Mouse (Mus musculus) forebrain, embryonic 11.5 days (tissue): ENCODE measurements at regions not wholly inside any gene's neighbourhood (a gene's known extent, or its start where the extent isn't known, plus 50 kb on each side); places are given as distances from the start of the nearest gene placed in this dataset.

Experiments
- ATAC-seq: fragments of 200-750 bp; cut with Nextera tagmentation; replicated peaks from 2 replicates; pipeline ENCODE4 v1.8.0; 2017; ENCODE audit warnings: moderate TSS enrichment; ENCODE audit not compliant: low FRiP score
- DNase-seq: peaks from one replicate; pipeline ENCODE4 v3.0.0-alpha.2; 2017; ENCODE audit warnings: low spot score
- H3K27ac ChIP-seq: fragments of 300-500 bp; sonication (generic); 2 replicates; pipeline ENCODE4 v1.5.1; 2014; ENCODE audit warnings: low read depth, low read length
- H3K27me3 ChIP-seq: fragments of 300-500 bp; sonication (generic); 2 replicates; pipeline ENCODE4 v1.6.1; 2014; ENCODE audit warnings: mild to moderate bottlenecking, low read length, mixed read lengths; ENCODE audit not compliant: control insufficient read depth, insufficient read depth
- H3K36me3 ChIP-seq: fragments of 300-500 bp; sonication (generic); 2 replicates; pipeline ENCODE4 v1.6.1; 2014; ENCODE audit warnings: mild to moderate bottlenecking, low read length, moderate library complexity, mixed read lengths; ENCODE audit not compliant: control insufficient read depth, insufficient read depth
- H3K4me1 ChIP-seq: fragments of 300-500 bp; sonication (generic); replicated peaks from 2 replicates; pipeline ENCODE4 v1.6.1; 2014; ENCODE audit warnings: low read length, mixed read lengths; ENCODE audit not compliant: control insufficient read depth, insufficient read depth
- H3K4me2 ChIP-seq: fragments of 300-500 bp; sonication (generic); 2 replicates; pipeline ENCODE4 v1.6.1; 2014; ENCODE audit warnings: low read depth, mild to moderate bottlenecking, low read length, moderate library complexity, mixed read lengths; ENCODE audit not compliant: severe bottlenecking
- H3K4me3 ChIP-seq: fragments of 300-500 bp; sonication (generic); 2 replicates; pipeline ENCODE4 v1.5.1; 2014; ENCODE audit warnings: low read depth, low read length
- H3K9ac ChIP-seq: fragments of 300-500 bp; sonication (generic); 2 replicates; pipeline ENCODE4 v1.6.1; 2014; ENCODE audit warnings: low read length
- H3K9me3 ChIP-seq: fragments of 300-500 bp; sonication (generic); 2 replicates; pipeline ENCODE4 v1.6.1; 2016; ENCODE audit warnings: low read length, mixed read lengths; ENCODE audit not compliant: control insufficient read depth
- WGBS: fragments of 180-500 bp; shearing (Covaris S2); extraction: QIAGEN DNeasy Blood & Tissue Kit; methylation state at CpG from one replicate; pipeline ENCODE4 v1.1.7; 2014; 5-methylcytosine and 5-hydroxymethylcytosine counted together

DNA sequence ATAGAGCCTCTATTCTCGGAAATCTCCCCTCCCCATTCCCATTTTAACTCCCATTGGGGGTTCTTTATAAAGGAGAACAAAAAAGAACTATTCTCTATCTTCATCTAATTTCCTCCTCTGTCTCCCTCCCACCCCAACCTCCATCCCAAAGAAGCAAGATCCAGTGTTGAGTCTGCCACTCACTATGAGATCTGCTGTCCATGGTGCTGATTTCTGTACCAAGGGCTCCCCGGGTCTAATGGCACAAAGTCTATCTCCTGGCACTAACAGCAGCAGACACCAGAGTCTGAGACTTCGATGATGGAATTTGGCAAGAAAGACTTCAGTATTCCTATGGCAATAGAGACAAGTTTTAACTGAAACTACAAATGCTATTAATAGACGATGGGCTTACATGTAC is 68.7 kb upstream of the E2f7 start:
- no peak overlapping the region for H3K4me3 ChIP-seq
- no peaks in the 10 kb centered on the region for H3K36me3 ChIP-seq
- 55% methylated on average over 4 of the region's 4 CpGs for WGBS

More for the DNA sequence above, 68.7 kb upstream of the E2f7 start:
- H3K4me1 ChIP-seq: no peaks in the 10 kb centered on the region
- H3K9me3 ChIP-seq: no peaks in the 10 kb centered on the region
- DNase-seq (peak; percentile 66), ATAC-seq (0 out of 2 replicates have a peak, but pooled peaks have one; percentile 51)
- H3K27ac ChIP-seq: no peak overlapping the region
- no peak overlapping the region for H3K4me2 ChIP-seq
- H3K27me3 ChIP-seq: no peaks in the 10 kb centered on the region
- no peak overlapping the region for H3K9ac ChIP-seq
